Mouse (Mus musculus) kidney, embryonic 14.5 days (tissue): ENCODE measurements around the gene Eloa. TPM values are rescaled to one million over a fixed set of nuclear protein-coding genes. Genes with fewer than 3 reads are reported as not detected.

Experiments used
- ATAC-seq: fragments of 200-750 bp; cut with Nextera tagmentation; 2 replicates; pipeline ENCODE4 v1.8.0; 2017; ENCODE audit warnings: moderate number of reproducible peaks, mild to moderate bottlenecking, moderate TSS enrichment, moderate library complexity; ENCODE audit not compliant: low FRiP score, low TSS enrichment
- H3K27ac ChIP-seq: fragments of 300-500 bp; sonication (generic); 2 replicates; pipeline ENCODE4 v1.5.1; 2014; ENCODE audit warnings: low read depth, mild to moderate bottlenecking, low read length, moderate library complexity, mixed read lengths
- H3K27me3 ChIP-seq: fragments of 300-500 bp; sonication (generic); 2 replicates; pipeline ENCODE4 v1.6.1; 2014; ENCODE audit warnings: mild to moderate bottlenecking, low read length; ENCODE audit not compliant: control insufficient read depth, insufficient read depth
- H3K36me3 ChIP-seq: fragments of 300-500 bp; sonication (generic); 2 replicates; pipeline ENCODE4 v1.6.1; 2014; ENCODE audit warnings: low read length, mixed read lengths; ENCODE audit not compliant: control insufficient read depth, insufficient read depth
- H3K4me1 ChIP-seq: fragments of 300-500 bp; sonication (generic); 2 replicates; pipeline ENCODE4 v1.6.1; 2014; ENCODE audit warnings: low read length, mixed read lengths; ENCODE audit not compliant: control insufficient read depth, insufficient read depth
- H3K4me2 ChIP-seq: fragments of 300-500 bp; sonication (generic); replicated peaks from 2 replicates; pipeline ENCODE4 v1.6.1; 2014; ENCODE audit warnings: low read depth, mild to moderate bottlenecking, low read length
- H3K4me3 ChIP-seq: fragments of 300-500 bp; sonication (generic); 2 replicates; pipeline ENCODE4 v1.5.1; 2014; ENCODE audit warnings: mild to moderate bottlenecking, low read length
- H3K9ac ChIP-seq: fragments of 300-500 bp; sonication (generic); 2 replicates; pipeline ENCODE4 v1.6.1; 2014; ENCODE audit warnings: low read depth, mild to moderate bottlenecking, low read length, moderate library complexity
- H3K9me3 ChIP-seq: fragments of 300-500 bp; sonication (generic); 2 replicates; pipeline ENCODE4 v1.6.1; 2016; ENCODE audit warnings: low read length; ENCODE audit not compliant: control insufficient read depth
- WGBS: fragments of 180-500 bp; shearing (Covaris S2); extraction: QIAGEN DNeasy Blood & Tissue Kit; methylation state at CpG from one replicate; pipeline ENCODE4 v1.1.7; 2014; 5-methylcytosine and 5-hydroxymethylcytosine counted together
- polyA plus RNA-seq: library from polyadenylated mRNA; unstranded; fragments of >200 nt; fragmentation: Nextera tagmentation; extraction: Ambion mirVana; gene quantifications from 2 replicates; pipeline ENCODE4 v1.2.1, GENCODE M21; 2014

Eloa gene
- polyA plus RNA-seq, 1 experiment from 2014 or later: 43.7 TPM

- WGBS: 65% methylated on average over 19 of the region's 19 CpGs
Measured at GRCm38 (mm10) chr4:135968271-135968869, 53.2 kb downstream of the Eloa start.

GRCm38 (mm10) chr4:135967086-135967760, 54.3 kb downstream of the Eloa start:
- H3K4me1 ChIP-seq: peaks cover 30% of the 10 kb centered on the region
- H3K9ac ChIP-seq: no peak overlapping the region
- WGBS: 92% methylated on average over 18 of the region's 18 CpGs
- no peaks in the 10 kb centered on the region for H3K9me3 ChIP-seq
- H3K27me3 ChIP-seq: no peaks in the 10 kb centered on the region
- H3K36me3 ChIP-seq: peaks cover 47% of the 10 kb centered on the region
- ATAC-seq: no peak
- H3K4me3 ChIP-seq: no peak overlapping the region
- H3K27ac ChIP-seq: no peak overlapping the region
- no peak overlapping the region for H3K4me2 ChIP-seq

More at GRCm38 (mm10) chr4:135968271-135968869, 53.2 kb downstream of the Eloa start:
- Histone ChIP-seq H3K9ac (no peak overlapping the region), H3K27me3 (no peaks in the 10 kb centered on the region), H3K36me3 (peaks cover 47% of the 10 kb centered on the region), H3K4me1 (peaks cover 28% of the 10 kb centered on the region), H3K4me2 (no peak overlapping the region), H3K4me3 (no peak overlapping the region), H3K9me3 (no peaks in the 10 kb centered on the region), H3K27ac (no peak overlapping the region; the same call in 1 of the 2 replicates)
- no peak for ATAC-seq

GRCm38 (mm10) chr4:135966283-135966682, 55.3 kb downstream of the Eloa start:
- Histone ChIP-seq H3K27ac (no peak overlapping the region), H3K36me3 (peaks cover 50% of the 10 kb centered on the region), H3K9me3 (no peaks in the 10 kb centered on the region), H3K4me1 (peaks cover 24% of the 10 kb centered on the region), H3K4me3 (no peak overlapping the region), H3K4me2 (no peak overlapping the region), H3K9ac (no peak overlapping the region), H3K27me3 (no peaks in the 10 kb centered on the region)
- WGBS: 90% methylated on average over 16 of the region's 16 CpGs
- no peak for ATAC-seq

- H3K36me3 ChIP-seq: peaks cover 49% of the 10 kb centered on the region
- 78% methylated on average over 9 of the region's 9 CpGs for WGBS
- H3K9ac ChIP-seq: no peak overlapping the region
Measured at GRCm38 (mm10) chr4:135965113-135965512, 56.5 kb downstream of the Eloa start.

GRCm38 (mm10) chr4:135964426-135964825, 57.1 kb downstream of the Eloa start:
- Histone ChIP-seq H3K36me3 (peaks cover 47% of the 10 kb centered on the region), H3K4me1 (peaks cover 18% of the 10 kb centered on the region), H3K4me3 (peak overlapping the region; percentile 47), H3K9me3 (no peaks in the 10 kb centered on the region), H3K27ac (no peak overlapping the region), H3K27me3 (no peaks in the 10 kb centered on the region), H3K9ac (peak overlapping the region; percentile 55), H3K4me2 (peak overlapping the region; percentile 74)
- no peak for ATAC-seq
- WGBS: 2% methylated on average over 12 of the region's 12 CpGs

More at GRCm38 (mm10) chr4:135965113-135965512, 56.5 kb downstream of the Eloa start:
- peaks cover 18% of the 10 kb centered on the region for H3K4me1 ChIP-seq
- ATAC-seq: no peak
- H3K27ac ChIP-seq: no peak overlapping the region
- H3K9me3 ChIP-seq: no peaks in the 10 kb centered on the region
- peak overlapping the region; percentile 74; the same call in 1 of the 2 replicates for H3K4me2 ChIP-seq
- peak overlapping the region; percentile 47; the same call in 1 of the 2 replicates for H3K4me3 ChIP-seq
- no peaks in the 10 kb centered on the region for H3K27me3 ChIP-seq

- peak within 1 kb of the TSS; percentile 78; the same call in 1 of the 2 replicates for H3K27ac ChIP-seq
- peak; percentile 92 for ATAC-seq
- H3K9me3 ChIP-seq: no peaks in the 10 kb centered on the region
- peaks cover 39% of the 10 kb centered on the region for H3K36me3 ChIP-seq
- H3K4me3 ChIP-seq: peak within 1 kb of the TSS; percentile 47
- 1% methylated on average over 56 of the region's 56 CpGs for WGBS
- no peaks in the 10 kb centered on the region for H3K27me3 ChIP-seq
- H3K9ac ChIP-seq: peak within 1 kb of the TSS; percentile 77
- peak within 1 kb of the TSS; percentile 74 for H3K4me2 ChIP-seq
- peaks cover 18% of the 10 kb centered on the region for H3K4me1 ChIP-seq
Measured at GRCm38 (mm10) chr4:135963457-135964193, 57.9 kb downstream of the Eloa start, which contains the start of gene Gale. TSS of gene Gale (plus strand) at chr4:135963727.

- Histone ChIP-seq H3K4me1 (peaks cover 19% of the 10 kb centered on the region), H3K27ac (peak overlapping the region; percentile 78; the same call in 1 of the 2 replicates), H3K4me3 (peak overlapping the region; percentile 47), H3K4me2 (peak overlapping the region; percentile 64), H3K36me3 (peaks cover 32% of the 10 kb centered on the region), H3K27me3 (no peaks in the 10 kb centered on the region), H3K9ac (peak overlapping the region; percentile 77), H3K9me3 (no peaks in the 10 kb centered on the region)
- no peak for ATAC-seq
- WGBS: 7% methylated on average over 15 of the region's 15 CpGs
Measured at GRCm38 (mm10) chr4:135962946-135963345, 58.6 kb downstream of the Eloa start.

- H3K27ac ChIP-seq: no peak overlapping the region
- H3K9me3 ChIP-seq: no peaks in the 10 kb centered on the region
- H3K36me3 ChIP-seq: peaks cover 28% of the 10 kb centered on the region
- no peak overlapping the region for H3K4me3 ChIP-seq
- 92% methylated on average over 7 of the region's 7 CpGs for WGBS
- no peak overlapping the region for H3K4me2 ChIP-seq
- no peak for ATAC-seq
- no peaks in the 10 kb centered on the region for H3K27me3 ChIP-seq
- peaks cover 21% of the 10 kb centered on the region for H3K4me1 ChIP-seq
- H3K9ac ChIP-seq: no peak overlapping the region
Measured at GRCm38 (mm10) chr4:135962198-135962597, 59.4 kb downstream of the Eloa start.
